Mouse (Mus musculus) heart, embryonic 10.5 days (tissue): ENCODE data around the gene Fam114a2. TPM values are rescaled to one million over a fixed set of nuclear protein-coding genes. Genes with fewer than 3 reads are reported as not detected.

ENCODE experiments used
- DNase-seq: peaks from one replicate; pipeline ENCODE4 v3.0.0-alpha.2; 2017; ENCODE audit warnings: low spot score
- H3K27ac ChIP-seq: fragments of 300-500 bp; sonication (generic); 2 replicates; pipeline ENCODE4 v1.5.1; 2016; ENCODE audit warnings: mild to moderate bottlenecking
- H3K27me3 ChIP-seq: fragments of 300-500 bp; sonication (generic); 2 replicates; pipeline ENCODE4 v1.6.1; 2016; ENCODE audit warnings: mild to moderate bottlenecking; ENCODE audit not compliant: poor library complexity, insufficient read depth, severe bottlenecking
- H3K36me3 ChIP-seq: fragments of 300-500 bp; sonication (generic); 2 replicates; pipeline ENCODE4 v1.6.1; 2016; ENCODE audit warnings: mild to moderate bottlenecking, moderate library complexity
- H3K4me1 ChIP-seq: fragments of 300-500 bp; sonication (generic); 2 replicates; pipeline ENCODE4 v1.6.1; 2016; ENCODE audit warnings: mild to moderate bottlenecking
- H3K4me3 ChIP-seq: fragments of 300-500 bp; sonication (generic); 2 replicates; pipeline ENCODE4 v1.5.1; 2016; ENCODE audit warnings: mild to moderate bottlenecking, moderate library complexity
- H3K9me3 ChIP-seq: fragments of 300-500 bp; sonication (generic); 2 replicates; pipeline ENCODE4 v1.6.1; 2016; ENCODE audit warnings: mild to moderate bottlenecking, moderate library complexity
- WGBS: fragments of 180-500 bp; shearing (Covaris S2); methylation state at CpG from one replicate; pipeline ENCODE4 v1.1.7; 2016; 5-methylcytosine and 5-hydroxymethylcytosine counted together
- polyA plus RNA-seq: library from polyadenylated mRNA; unstranded; fragments of >200 nt; fragmentation: Nextera tagmentation; extraction: Ambion mirVana; gene quantifications from 2 replicates; pipeline ENCODE4 v1.2.1, GENCODE M21; 2016

Fam114a2 gene
- polyA plus RNA-seq, 1 experiment from 2014 or later: 75.6 TPM

DNA sequence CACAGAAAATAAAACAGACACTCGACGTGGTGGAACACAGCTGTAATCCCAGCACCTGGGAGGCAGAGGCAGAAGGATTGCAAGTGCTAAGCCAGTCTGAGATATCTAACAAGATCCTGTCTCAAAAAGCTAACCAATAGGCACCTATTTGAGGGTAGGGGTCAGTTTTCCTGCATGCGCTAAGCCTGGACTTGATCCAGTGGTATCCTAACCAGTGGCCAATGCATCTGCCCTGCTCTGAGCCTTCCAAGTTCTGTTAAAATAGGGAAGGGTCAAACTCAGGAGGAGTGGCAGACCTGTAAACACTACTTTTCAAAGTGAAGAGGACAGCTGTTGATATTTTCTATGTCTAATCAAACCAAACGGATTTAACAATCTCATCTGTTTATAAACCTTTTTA is 13.9 kb upstream of the Fam114a2 start:
- Histone ChIP-seq H3K4me3 (no peak overlapping the region), H3K27me3 (no peaks in the 10 kb centered on the region), H3K9me3 (no peaks in the 10 kb centered on the region), H3K4me1 (no peaks in the 10 kb centered on the region), H3K36me3 (peaks cover 62% of the 10 kb centered on the region), H3K27ac (no peak overlapping the region)
- WGBS: 91% methylated on average over 4 of the region's 4 CpGs
- DNase-seq: no peak

GRCm38 (mm10) chr11:57531300-57531950 is 13.0 kb upstream of the Fam114a2 start:
- Histone ChIP-seq H3K27me3 (no peaks in the 10 kb centered on the region), H3K4me1 (no peaks in the 10 kb centered on the region), H3K9me3 (no peaks in the 10 kb centered on the region), H3K27ac (no peak overlapping the region), H3K36me3 (peaks cover 62% of the 10 kb centered on the region), H3K4me3 (no peak overlapping the region)
- 67% methylated on average over 11 of the region's 11 CpGs for WGBS
- no peak for DNase-seq

DNA sequence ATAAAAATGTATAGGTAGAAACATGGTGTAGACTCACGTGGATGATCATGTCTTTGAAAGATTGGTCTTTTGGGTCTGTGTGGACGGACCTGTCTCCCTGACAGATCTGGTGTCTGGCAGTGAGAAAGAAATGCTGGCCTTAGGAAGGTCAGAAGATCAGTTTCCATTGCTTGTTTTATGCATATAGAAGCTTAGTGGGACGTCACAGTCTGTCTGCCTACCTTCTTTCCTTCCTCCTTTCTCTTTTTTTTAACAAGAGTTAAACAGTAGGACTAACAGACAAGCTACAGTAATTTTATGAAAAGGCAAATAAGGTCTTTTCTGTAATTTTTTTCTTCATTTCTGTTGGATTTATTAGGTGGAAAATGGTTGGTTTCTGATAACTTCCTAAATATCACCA is 10.7 kb upstream of the Fam114a2 start:
- no peaks in the 10 kb centered on the region for H3K27me3 ChIP-seq
- H3K9me3 ChIP-seq: no peaks in the 10 kb centered on the region
- peaks cover 60% of the 10 kb centered on the region for H3K36me3 ChIP-seq
- no peak for DNase-seq
- WGBS: 86% methylated on average over 3 of the region's 3 CpGs
- H3K27ac ChIP-seq: no peak overlapping the region
- H3K4me3 ChIP-seq: no peak overlapping the region
- H3K4me1 ChIP-seq: peaks cover 11% of the 10 kb centered on the region

DNA sequence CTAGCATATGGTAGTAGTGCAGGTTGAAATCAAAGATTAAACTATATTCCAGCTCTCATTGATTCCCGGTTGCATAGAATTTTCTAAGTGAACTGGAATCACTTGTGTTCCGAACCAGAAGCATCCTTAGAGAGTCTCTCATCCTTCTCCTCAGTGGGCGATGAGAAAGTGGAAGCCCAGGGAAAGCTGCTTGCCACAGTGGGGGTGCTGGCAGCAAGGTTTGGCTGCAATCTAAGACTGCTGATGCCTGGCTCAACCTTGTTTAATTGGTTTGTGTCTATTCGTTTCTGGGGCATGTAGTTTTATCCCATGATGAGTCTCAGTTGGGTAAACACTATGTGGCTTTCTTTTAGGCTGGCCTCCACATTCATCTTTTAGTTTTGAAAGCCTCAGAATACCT is 9.1 kb upstream of the Fam114a2 start:
- H3K4me3 ChIP-seq: no peak overlapping the region
- peaks cover 14% of the 10 kb centered on the region for H3K4me1 ChIP-seq
- no peaks in the 10 kb centered on the region for H3K9me3 ChIP-seq
- 83% methylated on average over 4 of the region's 4 CpGs for WGBS
- peaks cover 46% of the 10 kb centered on the region for H3K36me3 ChIP-seq
- no peaks in the 10 kb centered on the region for H3K27me3 ChIP-seq
- no peak for DNase-seq
- H3K27ac ChIP-seq: no peak overlapping the region

- no peaks in the 10 kb centered on the region for H3K27me3 ChIP-seq
- H3K36me3 ChIP-seq: peaks cover 41% of the 10 kb centered on the region
- H3K4me1 ChIP-seq: peaks cover 14% of the 10 kb centered on the region
- H3K27ac ChIP-seq: no peak overlapping the region
- H3K4me3 ChIP-seq: no peak overlapping the region
- DNase-seq: no peak
- H3K9me3 ChIP-seq: no peaks in the 10 kb centered on the region
- WGBS: 77% methylated on average over 3 of the region's 3 CpGs
Observed at GRCm38 (mm10) chr11:57525900-57526299, 7.5 kb upstream of the Fam114a2 start.

- H3K4me1 ChIP-seq: peaks cover 14% of the 10 kb centered on the region
- no peak overlapping the region for H3K4me3 ChIP-seq
- H3K9me3 ChIP-seq: no peaks in the 10 kb centered on the region
- DNase-seq: no peak
- no peak overlapping the region for H3K27ac ChIP-seq
- peaks cover 37% of the 10 kb centered on the region for H3K36me3 ChIP-seq
- no peaks in the 10 kb centered on the region for H3K27me3 ChIP-seq
Observed at GRCm38 (mm10) chr11:57524597-57524996, 6.2 kb upstream of the Fam114a2 start.

DNA sequence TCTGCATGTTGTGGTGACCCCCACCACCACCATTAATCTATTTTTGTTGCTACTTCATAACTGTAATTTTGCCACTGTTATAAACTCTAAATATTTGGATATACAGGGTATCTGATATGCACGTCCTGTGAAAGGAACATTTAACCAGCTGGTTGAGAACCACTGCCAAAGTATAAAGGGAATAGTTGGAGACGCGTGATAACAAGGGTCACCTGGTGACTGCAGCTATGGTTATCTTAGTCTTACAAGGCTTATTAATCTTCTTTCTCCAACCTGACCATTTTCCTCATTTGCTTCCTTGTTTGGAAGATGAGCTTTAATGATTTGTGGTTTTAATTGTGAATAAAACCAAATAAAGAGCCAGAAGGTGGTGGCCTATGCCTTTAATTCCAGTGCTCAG is 5.0 kb upstream of the Fam114a2 start:
- H3K27me3 ChIP-seq: no peaks in the 10 kb centered on the region

DNA sequence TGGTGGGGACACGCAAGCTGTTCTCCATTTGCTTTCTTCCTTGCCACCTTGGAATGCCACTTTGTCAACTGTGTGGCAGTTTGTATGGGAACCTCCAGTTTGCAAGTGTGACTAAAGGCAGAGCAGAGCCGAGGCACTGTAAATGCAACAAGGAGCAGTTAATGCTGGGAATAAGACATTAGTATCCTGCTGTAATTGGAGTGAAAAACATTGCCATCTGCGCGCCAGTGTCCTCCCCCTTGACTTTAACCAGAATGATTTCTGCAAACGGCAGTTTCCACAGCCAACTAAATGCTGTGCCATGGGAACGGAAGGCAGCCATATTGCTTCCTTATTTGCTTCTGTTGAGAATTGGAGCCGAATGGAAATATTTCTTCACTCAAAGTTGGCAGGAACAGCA is 3.6 kb upstream of the Fam114a2 start:
- H3K9me3 ChIP-seq: no peaks in the 10 kb centered on the region
- no peak for DNase-seq
- H3K4me3 ChIP-seq: no peak overlapping the region
- 89% methylated on average over 7 of the region's 7 CpGs for WGBS
- H3K27me3 ChIP-seq: no peaks in the 10 kb centered on the region
- peaks cover 20% of the 10 kb centered on the region for H3K4me1 ChIP-seq
- peaks cover 17% of the 10 kb centered on the region for H3K36me3 ChIP-seq
- no peak overlapping the region for H3K27ac ChIP-seq

More for the DNA sequence above, 5.0 kb upstream of the Fam114a2 start:
- H3K36me3 ChIP-seq: peaks cover 27% of the 10 kb centered on the region
- H3K4me1 ChIP-seq: peaks cover 14% of the 10 kb centered on the region
- WGBS: 89% methylated on average over 3 of the region's 3 CpGs
- DNase-seq: no peak
- H3K9me3 ChIP-seq: no peaks in the 10 kb centered on the region
- no peak overlapping the region for H3K27ac ChIP-seq
- no peak overlapping the region for H3K4me3 ChIP-seq

- H3K4me3 ChIP-seq: no peak overlapping the region
- WGBS: 97% methylated on average over 3 of the region's 3 CpGs
- H3K36me3 ChIP-seq: peaks cover 17% of the 10 kb centered on the region
- no peak overlapping the region for H3K27ac ChIP-seq
- peaks cover 23% of the 10 kb centered on the region for H3K4me1 ChIP-seq
- H3K27me3 ChIP-seq: no peaks in the 10 kb centered on the region
- no peaks in the 10 kb centered on the region for H3K9me3 ChIP-seq
- no peak for DNase-seq
Observed at GRCm38 (mm10) chr11:57521206-57521605, 2.8 kb upstream of the Fam114a2 start.

DNA sequence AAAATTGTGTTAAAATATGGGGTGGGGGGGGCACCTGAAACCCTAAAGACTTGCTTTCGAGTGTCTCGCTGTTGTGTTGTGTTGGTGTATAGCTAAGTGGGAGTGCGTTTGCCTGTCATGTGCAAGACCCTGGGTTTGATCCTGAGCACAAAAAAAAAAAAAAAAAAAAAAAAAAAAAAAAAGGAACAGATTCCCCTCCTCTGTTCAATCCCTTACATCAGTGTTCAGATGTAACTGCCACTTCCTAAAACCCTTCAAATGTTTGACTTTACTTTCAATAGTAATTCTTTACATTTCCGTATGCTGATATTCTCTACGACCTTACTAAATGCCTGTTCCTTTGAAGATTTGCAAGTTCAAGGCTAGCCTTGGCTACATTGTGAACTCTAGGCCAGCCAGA is 887 bp upstream of the Fam114a2 start:
- no peaks in the 10 kb centered on the region for H3K9me3 ChIP-seq
- peak overlapping the region; percentile 78 for H3K4me3 ChIP-seq
- WGBS: 81% methylated on average over 5 of the region's 5 CpGs
- H3K4me1 ChIP-seq: peaks cover 14% of the 10 kb centered on the region
- no peak for DNase-seq
- H3K27me3 ChIP-seq: no peaks in the 10 kb centered on the region
- peak overlapping the region; percentile 96; the same call in 1 of the 2 replicates for H3K27ac ChIP-seq
- peaks cover 17% of the 10 kb centered on the region for H3K36me3 ChIP-seq

GRCm38 (mm10) chr11:57518751-57519148 is 333 bp upstream of the Fam114a2 start:
- H3K9me3 ChIP-seq: no peaks in the 10 kb centered on the region
- H3K4me3 ChIP-seq: peak overlapping the region; percentile 78
- no peaks in the 10 kb centered on the region for H3K27me3 ChIP-seq
- H3K27ac ChIP-seq: peak overlapping the region; percentile 96
- H3K4me1 ChIP-seq: peaks cover 10% of the 10 kb centered on the region
- 2% methylated on average over 15 of the region's 16 CpGs for WGBS
- no peak for DNase-seq
- H3K36me3 ChIP-seq: peaks cover 18% of the 10 kb centered on the region

DNA sequence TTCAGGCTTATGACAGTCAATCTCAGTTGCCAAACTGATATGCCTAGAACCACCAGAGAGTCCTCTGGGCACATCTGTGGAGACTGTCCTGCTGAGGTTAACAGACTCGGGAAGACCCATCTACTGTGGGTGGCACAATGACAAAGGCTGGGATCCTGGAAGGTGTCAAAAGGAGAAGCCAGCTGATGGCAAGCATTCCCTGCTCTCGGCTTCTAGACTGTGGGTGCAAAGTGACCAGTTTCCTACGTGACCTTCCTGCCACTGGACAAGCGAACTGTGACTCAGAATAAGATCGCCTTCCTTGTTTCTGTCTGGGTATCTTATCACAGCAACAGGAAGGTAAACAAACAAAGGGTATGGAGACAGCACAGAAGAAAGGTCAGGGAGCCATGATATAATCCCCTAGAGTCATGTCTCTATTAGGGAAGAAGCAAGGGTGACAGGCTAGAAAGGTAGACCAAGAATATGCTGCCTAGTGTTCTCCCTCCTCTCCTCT is 1.4 kb downstream of the Fam114a2 start:
- 16% methylated on average over 5 of the region's 5 CpGs for WGBS
- H3K4me3 ChIP-seq: peak overlapping the region; percentile 78; the same call in 1 of the 2 replicates
- H3K9me3 ChIP-seq: no peaks in the 10 kb centered on the region
- no peak overlapping the region for H3K27ac ChIP-seq
- no peaks in the 10 kb centered on the region for H3K27me3 ChIP-seq
- H3K4me1 ChIP-seq: peaks cover 13% of the 10 kb centered on the region
- DNase-seq: no peak
- H3K36me3 ChIP-seq: peaks cover 30% of the 10 kb centered on the region

- H3K4me1 ChIP-seq: peaks cover 13% of the 10 kb centered on the region
- H3K27ac ChIP-seq: no peak overlapping the region
- no peak for DNase-seq
- H3K9me3 ChIP-seq: no peaks in the 10 kb centered on the region
- H3K27me3 ChIP-seq: no peaks in the 10 kb centered on the region
- WGBS: 91% methylated on average over 5 of the region's 5 CpGs
- H3K4me3 ChIP-seq: no peak overlapping the region
- peaks cover 29% of the 10 kb centered on the region for H3K36me3 ChIP-seq
Observed at GRCm38 (mm10) chr11:57515218-57515617, 3.2 kb downstream of the Fam114a2 start.

DNA sequence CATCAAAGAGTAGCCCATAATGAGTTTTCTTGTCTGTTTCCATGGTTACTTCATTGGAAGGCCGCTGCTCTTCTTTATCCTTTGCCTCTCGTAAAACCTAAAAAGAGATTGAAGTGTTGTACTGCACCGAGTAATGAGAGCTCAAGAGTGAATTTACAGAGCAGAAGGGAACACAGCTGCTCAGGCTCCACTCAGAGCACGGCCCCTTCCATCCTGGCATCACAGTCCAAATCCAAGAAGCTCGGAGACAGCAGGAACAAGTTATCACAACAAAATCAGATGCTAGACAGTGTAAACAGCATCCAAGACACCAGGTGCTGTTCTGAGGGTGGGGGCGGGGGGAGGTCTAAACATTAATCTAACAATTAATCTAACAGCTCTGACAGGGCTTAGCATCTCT is 11.5 kb downstream of the Fam114a2 start:
- H3K4me3 ChIP-seq: no peak overlapping the region
- H3K36me3 ChIP-seq: peaks cover 69% of the 10 kb centered on the region
- DNase-seq: no peak
- 81% methylated on average over 6 of the region's 6 CpGs for WGBS
- H3K27me3 ChIP-seq: no peaks in the 10 kb centered on the region
- H3K27ac ChIP-seq: no peak overlapping the region
- no peaks in the 10 kb centered on the region for H3K4me1 ChIP-seq
- no peaks in the 10 kb centered on the region for H3K9me3 ChIP-seq
